Mouse (Mus musculus) bone marrow, adult 2 months (tissue): ENCODE data around the gene Fry. TPM values are rescaled to one million over a fixed set of nuclear protein-coding genes. Genes with fewer than 3 reads are reported as not detected.
A peak's percentile ranks its signal among the peaks of the same experiment; 100 is the strongest.

Experiments used
- H3K27ac ChIP-seq: fragments of 200-500 bp; 2 replicates; pipeline ENCODE4 v1.5.1; 2012; ENCODE audit warnings: low read depth, mild to moderate bottlenecking, control low read depth, inconsistent platforms, low read length; ENCODE audit not compliant: control insufficient read depth, poor library complexity, insufficient read depth
- H3K4me1 ChIP-seq: fragments of 200-500 bp; 2 replicates; pipeline ENCODE4 v1.6.1; 2011; ENCODE audit warnings: low read length; ENCODE audit not compliant: control insufficient read depth, insufficient read depth
- H3K4me3 ChIP-seq: fragments of 200-500 bp; replicated peaks from 2 replicates; pipeline ENCODE3; 2011; ENCODE audit warnings: mild to moderate bottlenecking, low read depth, low read length, control low read depth; ENCODE audit not compliant: control insufficient read depth
- CTCF ChIP-seq: fragments of 200-500 bp; IDR thresholded peaks from 2 replicates; pipeline ENCODE4 v1.5.1; 2011; ENCODE audit warnings: low read length, control low read depth; ENCODE audit not compliant: control insufficient read depth, insufficient read depth
- POLR2A ChIP-seq: fragments of 200-500 bp; IDR thresholded peaks from 2 replicates; pipeline ENCODE4 v1.6.1; 2011; ENCODE audit warnings: low read depth, mild to moderate bottlenecking, control low read depth, low read length, borderline replicate concordance; ENCODE audit not compliant: control insufficient read depth
- WGBS: fragments of 180-500 bp; shearing (Covaris S2); methylation state at CpG from one replicate; pipeline ENCODE4 v1.1.7; 2018; 5-methylcytosine and 5-hydroxymethylcytosine counted together
- polyA plus RNA-seq: library from polyadenylated mRNA; stranded (reverse); fragments of >200 nt; gene quantifications from 2 replicates; pipeline ENCODE4 v1.2.4, GENCODE M21; 2011; ENCODE audit warnings: low replicate concordance; ENCODE audit not compliant: missing spikeins, insufficient read depth, insufficient read length

The Fry gene
- polyA plus RNA-seq, 1 experiment, result 20.0 TPM

DNA sequence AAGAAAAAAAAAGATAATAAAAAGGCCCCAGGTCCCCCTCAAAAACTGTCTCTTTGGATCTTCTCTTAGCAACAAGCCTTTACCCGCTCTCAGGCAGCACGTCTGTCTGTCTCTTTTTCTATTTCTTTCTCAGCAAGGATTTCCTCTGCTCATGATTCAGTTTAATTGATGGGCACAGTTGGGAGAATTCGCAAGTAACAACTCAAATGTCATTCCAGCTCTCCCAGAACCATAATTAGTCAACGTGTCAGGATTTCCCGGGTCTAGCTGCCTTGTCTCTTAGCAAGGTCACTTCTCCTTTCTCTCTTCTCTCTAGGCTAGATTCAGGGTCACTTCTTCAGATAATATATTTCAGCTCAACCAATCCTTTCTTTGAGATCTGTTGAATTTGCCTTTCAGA, 110.6 kb downstream of the Fry start:
- TF ChIP-seq CTCF (no peak), POLR2A (no peak)
- 66% methylated on average over 5 of the region's 5 CpGs for WGBS
- no peak overlapping the region for H3K4me3 ChIP-seq
- no peaks in the 10 kb centered on the region; the same call in 1 of the 2 replicates for H3K4me1 ChIP-seq
- H3K27ac ChIP-seq, result no peak overlapping the region

GRCm38 (mm10) chr5:150229776-150230175, 111.3 kb downstream of the Fry start:
- WGBS, result 87% methylated on average over 4 of the region's 4 CpGs
- no peaks in the 10 kb centered on the region; the same call in 1 of the 2 replicates for H3K4me1 ChIP-seq
- H3K4me3 ChIP-seq, result no peak overlapping the region
- TF ChIP-seq POLR2A (no peak), CTCF (peak; percentile 25; the same call in 1 of the 2 replicates)
- no peak overlapping the region for H3K27ac ChIP-seq

GRCm38 (mm10) chr5:150232159-150233150, 114.0 kb downstream of the Fry start:
- 21% methylated on average over 19 of the region's 21 CpGs for WGBS

GRCm38 (mm10) chr5:150233154-150233886, 114.9 kb downstream of the Fry start:
- Histone ChIP-seq H3K4me1 (no peaks in the 10 kb centered on the region; the same call in 1 of the 2 replicates), H3K27ac (no peak overlapping the region; the same call in 1 of the 2 replicates), H3K4me3 (no peak overlapping the region)
- WGBS, result 26% methylated on average over 17 of the region's 17 CpGs
- peak; percentile 56 for TF ChIP-seq CTCF
- no peak for TF ChIP-seq POLR2A

More at GRCm38 (mm10) chr5:150232159-150233150, 114.0 kb downstream of the Fry start:
- H3K4me3 ChIP-seq, result no peak overlapping the region
- H3K4me1 ChIP-seq, result no peaks in the 10 kb centered on the region; the same call in 1 of the 2 replicates
- TF ChIP-seq POLR2A (no peak), CTCF (peak; percentile 45; the same call in 1 of the 2 replicates)
- no peak overlapping the region for H3K27ac ChIP-seq

DNA sequence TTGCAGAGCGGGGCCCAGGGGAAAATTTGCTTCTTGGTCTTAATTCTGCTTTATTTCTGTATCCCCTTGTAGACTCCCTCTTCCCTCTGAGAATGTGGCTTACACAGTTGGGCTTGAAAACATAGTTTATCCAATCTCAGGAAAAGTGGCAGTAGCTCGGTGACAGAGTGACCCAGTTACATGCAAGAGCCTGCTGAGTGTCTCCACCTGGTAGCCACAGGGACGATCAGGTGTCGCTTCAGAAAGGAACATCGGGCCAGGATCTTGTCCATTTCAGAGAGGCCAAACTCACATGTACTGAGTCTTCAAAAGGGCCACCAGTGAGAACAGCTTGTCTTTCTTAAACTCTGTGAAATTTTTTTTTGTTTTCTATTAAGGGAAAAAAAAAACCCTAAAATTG, 117.5 kb downstream of the Fry start:
- Histone ChIP-seq H3K4me1 (no peaks in the 10 kb centered on the region; the same call in 1 of the 2 replicates), H3K4me3 (no peak overlapping the region), H3K27ac (no peak overlapping the region)
- 85% methylated on average over 5 of the region's 5 CpGs for WGBS
- TF ChIP-seq CTCF (no peak), POLR2A (no peak)

- Histone ChIP-seq H3K27ac (no peak overlapping the region), H3K4me1 (no peaks in the 10 kb centered on the region; the same call in 1 of the 2 replicates), H3K4me3 (no peak overlapping the region)
- TF ChIP-seq CTCF (no peak), POLR2A (no peak)
Observed at GRCm38 (mm10) chr5:150236597-150236996, 118.2 kb downstream of the Fry start.

DNA sequence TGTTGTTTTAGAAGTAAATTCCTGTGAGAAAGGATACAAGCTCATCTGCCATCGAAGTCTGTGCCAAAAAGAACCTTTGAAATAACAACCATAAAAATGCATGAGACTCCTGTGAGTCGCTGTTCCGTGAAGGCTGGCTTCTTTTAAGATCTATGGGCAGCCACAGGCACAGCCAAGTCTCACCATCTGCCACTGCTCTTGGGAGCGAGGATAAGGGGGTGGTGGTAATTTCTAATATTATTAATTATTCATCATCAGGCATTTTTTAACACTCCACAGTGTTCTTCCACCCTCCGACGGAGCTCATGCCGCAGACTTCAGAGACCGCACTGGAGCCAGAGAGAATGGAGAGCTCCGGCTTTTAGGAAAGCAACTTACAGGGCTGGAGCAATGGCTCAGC, 123.2 kb downstream of the Fry start:
- H3K27ac ChIP-seq, result no peak overlapping the region
- 91% methylated on average over 9 of the region's 9 CpGs for WGBS
- H3K4me3 ChIP-seq, result no peak overlapping the region
- peaks cover 1% of the 10 kb centered on the region; the same call in 1 of the 2 replicates for H3K4me1 ChIP-seq
- TF ChIP-seq POLR2A (no peak), CTCF (no peak)

DNA sequence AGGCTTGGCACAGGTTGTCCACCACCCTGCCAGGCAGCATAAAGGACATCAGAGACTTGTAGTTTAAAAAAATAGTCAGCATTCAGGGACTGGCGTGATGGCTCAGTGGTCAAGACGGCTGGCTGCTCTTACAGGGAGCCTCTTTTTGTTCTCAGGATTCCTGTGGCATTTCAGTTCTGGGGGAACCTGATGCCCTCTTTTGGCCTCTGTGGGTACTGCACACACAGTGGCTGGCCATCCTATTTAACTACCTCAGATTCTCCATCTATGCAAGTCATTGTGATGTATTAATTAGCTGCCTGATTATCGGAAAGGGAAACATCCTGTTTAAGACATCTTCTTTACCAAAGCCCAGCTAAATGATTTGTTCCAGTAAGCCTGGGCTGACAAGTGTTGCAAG, 128.3 kb downstream of the Fry start:
- H3K4me3 ChIP-seq, result no peak overlapping the region
- peak; percentile 36; the same call in 1 of the 2 replicates for TF ChIP-seq CTCF
- TF ChIP-seq POLR2A, result no peak
- no peak overlapping the region for H3K27ac ChIP-seq
- H3K4me1 ChIP-seq, result peaks cover 1% of the 10 kb centered on the region; the same call in 1 of the 2 replicates
- WGBS, result 79% methylated on average over 3 of the region's 3 CpGs
